Mouse (Mus musculus) gastrocnemius, adult 2 months (tissue): ENCODE measurements around the gene Ermap. TPM values are rescaled to one million over a fixed set of nuclear protein-coding genes. Genes with fewer than 3 reads are reported as not detected.

ENCODE experiments used
- DNase-seq: peaks from one replicate; pipeline ENCODE4 v3.0.0; 2022
- H3K27ac ChIP-seq: fragments of 200-600 bp; 2 replicates; pipeline ENCODE4 v1.8.1; 2022; ENCODE audit warnings: mild to moderate bottlenecking
- H3K4me3 ChIP-seq: fragments of 200-600 bp; 2 replicates; pipeline ENCODE4 v1.8.1; 2022; ENCODE audit warnings: mild to moderate bottlenecking, moderate library complexity
- CTCF ChIP-seq: fragments of 200-600 bp; IDR thresholded peaks from 2 replicates; pipeline ENCODE4 v1.8.1; 2022; ENCODE audit warnings: antibody characterized with exemption, mild to moderate bottlenecking, moderate library complexity
- intact Hi-C: fragments of 180-260 bp; cut with DNase I; formaldehyde crosslinking; loops from one replicate; pipeline ENCODE4 v1.15.1; 2025
- microRNA-seq: library from miRNA; unstranded; fragments of <30 nt; microRNA quantifications from one replicate; pipeline ENCODE4 v1.2.0, GENCODE M21; 2021
- total RNA-seq, 2 experiments: library from RNA; stranded (reverse); gene quantifications; 2 replicates each; pipeline ENCODE4 v1.2.3; 2021

The Ermap gene
- total RNA-seq, 2 experiments from 2014 or later: not detected

DNA sequence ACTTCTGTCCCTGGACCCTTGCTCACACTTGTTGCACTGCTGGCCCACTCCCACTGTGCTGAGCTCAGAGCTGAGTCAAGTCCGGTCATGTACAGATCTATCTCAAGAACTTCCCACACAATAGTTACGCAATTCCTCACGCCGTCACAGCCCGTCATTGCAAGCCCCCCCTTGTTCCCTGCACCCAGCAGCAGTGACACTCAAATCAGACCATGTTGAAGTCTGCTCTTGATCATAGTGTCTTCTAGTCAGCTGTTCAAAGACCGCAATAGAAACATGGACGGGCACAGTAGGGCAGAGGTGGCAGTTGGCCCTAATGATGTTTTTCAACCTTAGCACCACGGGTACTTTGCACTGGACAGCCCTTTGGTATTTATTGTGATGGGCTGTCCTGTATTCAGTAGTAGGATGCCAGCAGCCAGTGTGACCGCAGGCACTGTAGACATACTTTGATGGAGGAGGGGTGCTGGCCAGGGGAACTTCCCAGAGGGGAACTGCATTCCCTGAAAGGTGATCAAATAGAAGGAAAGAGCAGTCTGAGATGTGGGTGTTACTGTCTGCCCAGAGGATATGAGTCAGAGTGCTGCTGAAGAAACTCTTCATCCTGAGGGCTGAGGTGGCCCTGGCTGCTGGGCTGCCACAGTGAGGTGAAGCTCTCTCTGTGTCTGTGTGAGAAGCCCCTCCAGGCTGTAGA, 64.1 kb downstream of the Ermap start:
- Histone ChIP-seq H3K27ac (no peak overlapping the region), H3K4me3 (no peak overlapping the region)
- intact Hi-C loops: no loop called here
- no peak for DNase-seq
- no peak for TF ChIP-seq CTCF

Small RNA genes within 50 kb of the gene (microRNA-seq; reads per million reads assigned to microRNA genes)
- gene Mir1957a: not detected

Other genes with a start within 250 kb of the Ermap start
- gene Lao1, start 228.4 kb downstream of the Ermap start, total RNA-seq: under 1 TPM; 0.28 to 0.64 TPM
- 1 to 10 TPM; 5.1 to 6.3 TPM for gene Slc2a1, start 81.3 kb downstream of the Ermap start, total RNA-seq
- 10 to 100 TPM; 16.8 to 26.4 TPM for gene Zfp691, start 15.8 kb downstream of the Ermap start, total RNA-seq
- 10 to 100 TPM in 1 of 2 experiments, 1 to 10 TPM in 1; 9.7 to 11.9 TPM for gene Svbp, start 5.3 kb upstream of the Ermap start, total RNA-seq
- gene Tmem269, start 28.2 kb upstream of the Ermap start, total RNA-seq: not detected
- gene AU022252, start 42.7 kb upstream of the Ermap start, total RNA-seq: 10 to 100 TPM; 27.8 to 29.7 TPM
- gene P3h1, start 42.9 kb upstream of the Ermap start, total RNA-seq: 10 to 100 TPM in 1 of 2 experiments, 1 to 10 TPM in 1; 9.6 to 12.7 TPM
- 1 to 10 TPM in 1 of 2 experiments, under 1 TPM in 1; 0.86 to 1.1 TPM for gene Cldn19, start 65.4 kb upstream of the Ermap start, total RNA-seq
- 100 to 1,000 TPM; 664 to 696 TPM for gene Ybx1, start 104.6 kb upstream of the Ermap start, total RNA-seq
- gene Ppih, start 130.5 kb upstream of the Ermap start, total RNA-seq: 1 to 10 TPM; 8.1 to 9.6 TPM
- gene Ccdc30, start 225.5 kb upstream of the Ermap start, total RNA-seq: not detected
- 1 to 10 TPM; 4.0 to 5.0 TPM for gene Ppcs, start 232.4 kb upstream of the Ermap start, total RNA-seq
- gene Zmynd12, start 232.8 kb upstream of the Ermap start, total RNA-seq: not detected